ENCODE assay signal across 10 mouse cellular contexts in the genomic region with DNA sequence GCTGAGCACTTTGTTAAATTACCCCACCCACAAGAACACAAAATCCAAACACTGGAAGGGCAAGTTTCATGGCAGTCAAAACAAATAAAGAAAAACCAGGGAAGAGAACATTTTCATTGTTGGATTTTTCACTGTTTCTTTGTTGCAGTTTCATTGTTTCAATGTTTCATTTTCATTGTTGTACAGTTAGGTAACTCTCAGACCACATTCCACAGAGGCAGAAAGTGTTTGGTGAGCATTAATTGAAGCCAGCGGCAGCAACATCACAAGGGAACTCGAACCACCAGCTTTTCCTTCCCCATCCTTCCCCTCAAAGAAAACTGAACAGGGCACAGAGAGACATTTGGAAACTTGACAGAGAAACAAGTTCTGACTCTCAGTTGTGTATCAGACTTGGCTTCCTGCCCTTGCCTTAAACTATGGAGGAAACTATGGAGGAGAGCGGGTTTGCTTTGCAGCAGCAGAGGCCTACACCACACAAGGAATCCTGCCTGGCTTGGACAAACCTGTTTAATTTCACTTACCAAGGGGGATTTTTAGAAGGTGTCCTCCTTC. TPM values are rescaled to one million over a fixed set of nuclear protein-coding genes. Genes with fewer than 3 reads are reported as not detected.
DNase-seq lines count a peak whose midpoint lies in the region; ATAC-seq lines count a peak whose summit lies in the region.
"Had no signal": no experiment of that assay in that cellular context is flagged by ENCODE, and none has a peak within 500 bp of the region (broad histone marks: within the 10 kb centered on the region; RNA-seq: fewer than 3 reads in every experiment).

No protein-coding gene starts in this region.

- ATAC-seq in heart, embryonic 16.5 days (replicated peaks; ENCODE audit: extremely low read depth, insufficient read depth, low FRiP score), result no peak
- 0 out of 2 replicates have a peak, but pooled peaks have one; percentile 35 for ATAC-seq in lung, embryonic 15.5 days (ENCODE audit: borderline replicate concordance, extremely low read depth, low FRiP score, low TSS enrichment)
- no peak for ATAC-seq in embryonic facial prominence, embryonic 13.5 days (ENCODE audit: insufficient number of reproducible peaks, insufficient read depth, low FRiP score, low TSS enrichment, low read depth)
- 0 out of 2 replicates have a peak, but pooled peaks have one; percentile 22 for ATAC-seq in megakaryocyte, adult 5-6 weeks (ENCODE audit: poor library complexity, severe bottlenecking)

- H3K36me3 ChIP-seq in heart, embryonic 16.5 days (ENCODE audit: control insufficient read depth, insufficient read depth), result peaks cover 5% of the 10 kb centered on the region
- H3K36me3 ChIP-seq in lung, embryonic 15.5 days, result no peaks in the 10 kb centered on the region
- H3K36me3 ChIP-seq in embryonic facial prominence, embryonic 13.5 days, result peaks cover 15% of the 10 kb centered on the region; the same call in 1 of the 2 replicates

- H3K9me3 ChIP-seq in heart, embryonic 16.5 days (replicated peaks; ENCODE audit: control insufficient read depth, low read length), result no peaks in the 10 kb centered on the region
- H3K9me3 ChIP-seq in lung, embryonic 15.5 days, result no peaks in the 10 kb centered on the region
- H3K9me3 ChIP-seq in embryonic facial prominence, embryonic 13.5 days, result no peaks in the 10 kb centered on the region

- H3K9ac ChIP-seq in heart, embryonic 16.5 days (ENCODE audit: low read length), result peak overlapping the region; percentile 18; the same call in 1 of the 2 replicates
- H3K9ac ChIP-seq in lung, embryonic 15.5 days, result no peak overlapping the region
- peak overlapping the region; percentile 6; the same call in 1 of the 2 replicates for H3K9ac ChIP-seq in embryonic facial prominence, embryonic 13.5 days

- no peaks in the 10 kb centered on the region for H3K27me3 ChIP-seq in heart, embryonic 16.5 days (ENCODE audit: control insufficient read depth, insufficient read depth, low read length)
- no peaks in the 10 kb centered on the region for H3K27me3 ChIP-seq in lung, embryonic 15.5 days
- H3K27me3 ChIP-seq in embryonic facial prominence, embryonic 13.5 days, result no peaks in the 10 kb centered on the region

- WGBS in heart, embryonic 16.5 days, result 33% methylated on average over 3 of the region's 3 CpGs
- WGBS in lung, embryonic 15.5 days, result 25% methylated on average over 3 of the region's 3 CpGs
- 20% methylated on average over 3 of the region's 3 CpGs for WGBS in embryonic facial prominence, embryonic 13.5 days

- no peak overlapping the region for H3K4me3 ChIP-seq in heart, embryonic 16.5 days (ENCODE audit: low read length)
- no peak overlapping the region for H3K4me3 ChIP-seq in lung, embryonic 15.5 days
- H3K4me3 ChIP-seq in embryonic facial prominence, embryonic 13.5 days, result no peak overlapping the region

- intact Hi-C loops in heart, postnatal 14 days (cut with DNase I), result no loop called here

- peak overlapping the region; percentile 79 for H3K27ac ChIP-seq in heart, embryonic 16.5 days (ENCODE audit: low read length)
- H3K27ac ChIP-seq in lung, embryonic 15.5 days, result peak overlapping the region; percentile 64
- peak overlapping the region; percentile 72 for H3K27ac ChIP-seq in embryonic facial prominence, embryonic 13.5 days

- H3K4me1 ChIP-seq in heart, embryonic 16.5 days (ENCODE audit: control insufficient read depth, insufficient read depth, low read length), result peaks cover 40% of the 10 kb centered on the region
- H3K4me1 ChIP-seq in lung, embryonic 15.5 days, result peaks cover 65% of the 10 kb centered on the region
- peaks cover 59% of the 10 kb centered on the region for H3K4me1 ChIP-seq in embryonic facial prominence, embryonic 13.5 days

- no peak overlapping the region for H3K4me2 ChIP-seq in heart, embryonic 16.5 days (ENCODE audit: low read depth, low read length)
- H3K4me2 ChIP-seq in lung, embryonic 15.5 days, result no peak overlapping the region
- peak overlapping the region; percentile 26 for H3K4me2 ChIP-seq in embryonic facial prominence, embryonic 13.5 days
- H3K4me2 ChIP-seq: liver, embryonic 11.5 days had no signal

- DNase-seq in heart, postnatal 14 days, result no peak
- no peak for DNase-seq in lung, postnatal 4 days
- DNase-seq in spleen, adult 18-20 months, result no peak
- DNase-seq in MN1 (ENCODE audit: low spot score), result no peak
- DNase-seq: thymus, postnatal 36 days had no signal

RNA-seq across cellular contexts. Expression of a gene that starts 17.1 kb away (rescaled TPM):
- polyA plus RNA-seq in heart, embryonic 16.5 days (2015; fragmentation: Nextera tagmentation; extraction: Ambion mirVana), result 8.5 and 8.9 TPM in 2 replicates
- 10 to 100 TPM; 26.4 to 28.8 TPM for total RNA-seq in heart, postnatal 14 days (2021)
- polyA plus RNA-seq in lung, embryonic 15.5 days (2015; fragmentation: Nextera tagmentation; extraction: Ambion mirVana), result 13.5 and 14.6 TPM in 2 replicates
- 14.3 and 18.8 TPM in 2 replicates for polyA plus RNA-seq in embryonic facial prominence, embryonic 13.5 days (2015; fragmentation: Nextera tagmentation; extraction: Ambion mirVana)
- 3.4 and 3.8 TPM in 2 replicates for total RNA-seq in megakaryocyte, adult 5-6 weeks (2015)
- total RNA-seq in megakaryocyte, adult 5-6 weeks (2017), result 1.7 and 2.3 TPM in 2 replicates

Comparison
In these comparisons a context has a peak if more than half of its experiments do, and no peak if none do; other contexts are left out.
1. ATAC-seq: peak in lung, embryonic 15.5 days (single experiment) and megakaryocyte, adult 5-6 weeks (single experiment); none in heart, embryonic 16.5 days (single experiment) and embryonic facial prominence, embryonic 13.5 days (single experiment).
2. Peak in every context shown above with its lines, with median percentiles within 50 percentile points of each other: H3K27ac ChIP-seq.